Comparison of ENCODE assay signal across 8 mouse cellular contexts in genomic region chr14:54575631-54576030, GRCm38 (mm10). TPM values are rescaled to one million over a fixed set of nuclear protein-coding genes. Genes with fewer than 3 reads are reported as not detected.
A peak's percentile ranks its signal among the peaks of the same experiment; 100 is the strongest.
DNase-seq lines count a peak whose midpoint lies in the region; ATAC-seq lines count a peak whose summit lies in the region.

No protein-coding gene starts in this region.

- DNase-seq in right cerebral cortex, adult 18-20 months = peak; percentile 22
- no peak for DNase-seq in right cerebral cortex, postnatal 4 days
- no peak for DNase-seq in natural killer cell, adult 2 months (ENCODE audit: low spot score in 2 of 2)
- DNase-seq in spleen, adult 18-20 months = no peak

- H3K27ac ChIP-seq in forebrain, embryonic 13.5 days = no peak overlapping the region
- H3K27ac ChIP-seq in hindbrain, embryonic 15.5 days (replicated peaks) = no peak overlapping the region
- no peak overlapping the region for H3K27ac ChIP-seq in liver, embryonic 12.5 days
- no peak overlapping the region for H3K27ac ChIP-seq in neural tube, embryonic 13.5 days (replicated peaks)

- no peaks in the 10 kb centered on the region for H3K9me3 ChIP-seq in forebrain, embryonic 13.5 days (replicated peaks)
- no peaks in the 10 kb centered on the region for H3K9me3 ChIP-seq in hindbrain, embryonic 15.5 days
- H3K9me3 ChIP-seq in liver, embryonic 12.5 days (replicated peaks) = no peaks in the 10 kb centered on the region
- no peaks in the 10 kb centered on the region for H3K9me3 ChIP-seq in neural tube, embryonic 13.5 days

- 0 out of 2 replicates have a peak, but pooled peaks have one; percentile 1 for ATAC-seq in forebrain, embryonic 13.5 days
- ATAC-seq in hindbrain, embryonic 15.5 days (ENCODE audit: low FRiP score, low read depth) = no peak
- ATAC-seq in liver, embryonic 12.5 days = no peak
- no peak for ATAC-seq in neural tube, embryonic 13.5 days (ENCODE audit: low read depth)

- H3K27me3 ChIP-seq in forebrain, embryonic 13.5 days = peaks cover 10% of the 10 kb centered on the region
- H3K27me3 ChIP-seq in hindbrain, embryonic 15.5 days = peaks cover 34% of the 10 kb centered on the region
- peaks cover 88% of the 10 kb centered on the region for H3K27me3 ChIP-seq in liver, embryonic 12.5 days (replicated peaks)
- H3K27me3 ChIP-seq in neural tube, embryonic 13.5 days = peaks cover 38% of the 10 kb centered on the region

- peak overlapping the region; percentile 67 for H3K4me3 ChIP-seq in forebrain, embryonic 13.5 days
- H3K4me3 ChIP-seq in hindbrain, embryonic 15.5 days = peak overlapping the region; percentile 51
- peak overlapping the region; percentile 63 for H3K4me3 ChIP-seq in liver, embryonic 12.5 days
- H3K4me3 ChIP-seq in neural tube, embryonic 13.5 days = peak overlapping the region; percentile 63

- peak overlapping the region; percentile 79 for H3K4me2 ChIP-seq in forebrain, embryonic 13.5 days
- H3K4me2 ChIP-seq in hindbrain, embryonic 15.5 days = peak overlapping the region; percentile 81
- peak overlapping the region; percentile 80 for H3K4me2 ChIP-seq in liver, embryonic 12.5 days
- peak overlapping the region; percentile 82 for H3K4me2 ChIP-seq in neural tube, embryonic 13.5 days

- peaks cover 11% of the 10 kb centered on the region for H3K36me3 ChIP-seq in forebrain, embryonic 13.5 days (ENCODE audit: poor library complexity, severe bottlenecking)
- no peaks in the 10 kb centered on the region for H3K36me3 ChIP-seq in hindbrain, embryonic 15.5 days
- H3K36me3 ChIP-seq in liver, embryonic 12.5 days = peaks cover 8% of the 10 kb centered on the region; the same call in 1 of the 2 replicates
- H3K36me3 ChIP-seq in neural tube, embryonic 13.5 days = no peaks in the 10 kb centered on the region

- 0% methylated on average over 23 of the region's 39 CpGs for WGBS in forebrain, embryonic 13.5 days
- under 1% methylated on average over 39 of the region's 39 CpGs for WGBS in hindbrain, embryonic 15.5 days
- 2% methylated on average over 39 of the region's 39 CpGs for WGBS in liver, embryonic 12.5 days (ENCODE audit: insufficient replicate concordance)
- under 1% methylated on average over 39 of the region's 39 CpGs for WGBS in neural tube, embryonic 13.5 days

- peaks cover 68% of the 10 kb centered on the region for H3K4me1 ChIP-seq in forebrain, embryonic 13.5 days
- H3K4me1 ChIP-seq in hindbrain, embryonic 15.5 days (replicated peaks) = peaks cover 55% of the 10 kb centered on the region
- H3K4me1 ChIP-seq in liver, embryonic 12.5 days = peaks cover 70% of the 10 kb centered on the region
- H3K4me1 ChIP-seq in neural tube, embryonic 13.5 days (replicated peaks) = peaks cover 69% of the 10 kb centered on the region

- H3K9ac ChIP-seq in forebrain, embryonic 13.5 days = peak overlapping the region; percentile 91
- peak overlapping the region; percentile 5; the same call in 1 of the 2 replicates for H3K9ac ChIP-seq in hindbrain, embryonic 15.5 days
- H3K9ac ChIP-seq in liver, embryonic 12.5 days = peak overlapping the region; percentile 33; the same call in 1 of the 2 replicates
- peak overlapping the region; percentile 75 for H3K9ac ChIP-seq in neural tube, embryonic 13.5 days

RNA-seq across cellular contexts. Expression of gene Ajuba, which starts 1.7 kb away (rescaled TPM):
- 18.8 and 20.3 TPM in 2 replicates for polyA plus RNA-seq in forebrain, embryonic 13.5 days (2015; fragmentation: Nextera tagmentation; extraction: Ambion mirVana)
- polyA plus RNA-seq in hindbrain, embryonic 15.5 days (2015; fragmentation: Nextera tagmentation; extraction: Ambion mirVana) = 8.7 and 9.6 TPM in 2 replicates
- 10.4 and 12.7 TPM in 2 replicates for polyA plus RNA-seq in liver, embryonic 12.5 days (2016; fragmentation: Nextera tagmentation; extraction: Ambion mirVana)
- polyA plus RNA-seq in neural tube, embryonic 13.5 days (2015; fragmentation: Nextera tagmentation; extraction: Ambion mirVana) = 11.3 and 15.5 TPM in 2 replicates

RNA-seq across cellular contexts. Expression of gene Haus4, which starts 21.2 kb away (rescaled TPM):
- polyA plus RNA-seq in forebrain, embryonic 13.5 days (2015; fragmentation: Nextera tagmentation; extraction: Ambion mirVana) = 39.7 and 43.1 TPM in 2 replicates
- polyA plus RNA-seq in hindbrain, embryonic 15.5 days (2015; fragmentation: Nextera tagmentation; extraction: Ambion mirVana) = 19.0 TPM in 2 replicates
- 49.3 and 52.0 TPM in 2 replicates for polyA plus RNA-seq in liver, embryonic 12.5 days (2016; fragmentation: Nextera tagmentation; extraction: Ambion mirVana)
- 26.3 and 28.6 TPM in 2 replicates for polyA plus RNA-seq in neural tube, embryonic 13.5 days (2015; fragmentation: Nextera tagmentation; extraction: Ambion mirVana)

RNA-seq across cellular contexts. Expression of gene 4931414P19Rik, which starts 30.2 kb away (rescaled TPM):
- polyA plus RNA-seq in forebrain, embryonic 13.5 days (2015; fragmentation: Nextera tagmentation; extraction: Ambion mirVana) = 8.3 and 9.4 TPM in 2 replicates
- polyA plus RNA-seq in hindbrain, embryonic 15.5 days (2015; fragmentation: Nextera tagmentation; extraction: Ambion mirVana) = 5.1 and 6.1 TPM in 2 replicates
- 3.7 and 4.1 TPM in 2 replicates for polyA plus RNA-seq in liver, embryonic 12.5 days (2016; fragmentation: Nextera tagmentation; extraction: Ambion mirVana)
- 7.6 and 8.3 TPM in 2 replicates for polyA plus RNA-seq in neural tube, embryonic 13.5 days (2015; fragmentation: Nextera tagmentation; extraction: Ambion mirVana)

RNA-seq across cellular contexts. Expression of gene Psmb5, which starts 42.2 kb away (rescaled TPM):
- polyA plus RNA-seq in forebrain, embryonic 13.5 days (2015; fragmentation: Nextera tagmentation; extraction: Ambion mirVana) = 462 and 492 TPM in 2 replicates
- 441 and 446 TPM in 2 replicates for polyA plus RNA-seq in hindbrain, embryonic 15.5 days (2015; fragmentation: Nextera tagmentation; extraction: Ambion mirVana)
- polyA plus RNA-seq in liver, embryonic 12.5 days (2016; fragmentation: Nextera tagmentation; extraction: Ambion mirVana) = 281 and 292 TPM in 2 replicates
- 466 and 501 TPM in 2 replicates for polyA plus RNA-seq in neural tube, embryonic 13.5 days (2015; fragmentation: Nextera tagmentation; extraction: Ambion mirVana)

RNA-seq across cellular contexts. Expression of gene Psmb11, which starts 45.6 kb away (rescaled TPM):
- 0.04 TPM in 1 of 2 replicates, not detected in the other for polyA plus RNA-seq in forebrain, embryonic 13.5 days (2015; fragmentation: Nextera tagmentation; extraction: Ambion mirVana)
- not detected in 2 replicates for polyA plus RNA-seq in hindbrain, embryonic 15.5 days (2015; fragmentation: Nextera tagmentation; extraction: Ambion mirVana)
- polyA plus RNA-seq in liver, embryonic 12.5 days (2016; fragmentation: Nextera tagmentation; extraction: Ambion mirVana) = not detected in 2 replicates
- 0.07 TPM in 1 of 2 replicates, not detected in the other for polyA plus RNA-seq in neural tube, embryonic 13.5 days (2015; fragmentation: Nextera tagmentation; extraction: Ambion mirVana)

Comparison
In these comparisons a context has a peak if more than half of its experiments do, and no peak if none do; other contexts are left out.
1. H3K9ac ChIP-seq: peak in every context shown above with its lines; median percentile 91 in forebrain, embryonic 13.5 days; 75 in neural tube, embryonic 13.5 days; 33 in liver, embryonic 12.5 days; 5 in hindbrain, embryonic 15.5 days.